Mouse (Mus musculus) kidney, embryonic 14.5 days (tissue): ENCODE measurements around the gene Osbp2. TPM values are rescaled to one million over a fixed set of nuclear protein-coding genes. Genes with fewer than 3 reads are reported as not detected.

Experiments used
- ATAC-seq: fragments of 200-750 bp; cut with Nextera tagmentation; 2 replicates; pipeline ENCODE4 v1.8.0; 2017; ENCODE audit warnings: moderate number of reproducible peaks, mild to moderate bottlenecking, moderate TSS enrichment, moderate library complexity; ENCODE audit not compliant: low FRiP score, low TSS enrichment
- H3K27ac ChIP-seq: fragments of 300-500 bp; sonication (generic); 2 replicates; pipeline ENCODE4 v1.5.1; 2014; ENCODE audit warnings: low read depth, mild to moderate bottlenecking, low read length, moderate library complexity, mixed read lengths
- H3K27me3 ChIP-seq: fragments of 300-500 bp; sonication (generic); 2 replicates; pipeline ENCODE4 v1.6.1; 2014; ENCODE audit warnings: mild to moderate bottlenecking, low read length; ENCODE audit not compliant: control insufficient read depth, insufficient read depth
- H3K36me3 ChIP-seq: fragments of 300-500 bp; sonication (generic); 2 replicates; pipeline ENCODE4 v1.6.1; 2014; ENCODE audit warnings: low read length, mixed read lengths; ENCODE audit not compliant: control insufficient read depth, insufficient read depth
- H3K4me1 ChIP-seq: fragments of 300-500 bp; sonication (generic); 2 replicates; pipeline ENCODE4 v1.6.1; 2014; ENCODE audit warnings: low read length, mixed read lengths; ENCODE audit not compliant: control insufficient read depth, insufficient read depth
- H3K4me2 ChIP-seq: fragments of 300-500 bp; sonication (generic); replicated peaks from 2 replicates; pipeline ENCODE4 v1.6.1; 2014; ENCODE audit warnings: low read depth, mild to moderate bottlenecking, low read length
- H3K4me3 ChIP-seq: fragments of 300-500 bp; sonication (generic); 2 replicates; pipeline ENCODE4 v1.5.1; 2014; ENCODE audit warnings: mild to moderate bottlenecking, low read length
- H3K9ac ChIP-seq: fragments of 300-500 bp; sonication (generic); 2 replicates; pipeline ENCODE4 v1.6.1; 2014; ENCODE audit warnings: low read depth, mild to moderate bottlenecking, low read length, moderate library complexity
- H3K9me3 ChIP-seq: fragments of 300-500 bp; sonication (generic); 2 replicates; pipeline ENCODE4 v1.6.1; 2016; ENCODE audit warnings: low read length; ENCODE audit not compliant: control insufficient read depth
- WGBS: fragments of 180-500 bp; shearing (Covaris S2); extraction: QIAGEN DNeasy Blood & Tissue Kit; methylation state at CpG from one replicate; pipeline ENCODE4 v1.1.7; 2014; 5-methylcytosine and 5-hydroxymethylcytosine counted together
- polyA plus RNA-seq: library from polyadenylated mRNA; unstranded; fragments of >200 nt; fragmentation: Nextera tagmentation; extraction: Ambion mirVana; gene quantifications from 2 replicates; pipeline ENCODE4 v1.2.1, GENCODE M21; 2014

Osbp2 gene
- polyA plus RNA-seq, 1 experiment from 2014 or later: 0.81 TPM

- 81% methylated on average over 3 of the region's 3 CpGs for WGBS
- Histone ChIP-seq H3K4me1 (no peaks in the 10 kb centered on the region), H3K4me2 (no peak overlapping the region), H3K9me3 (no peaks in the 10 kb centered on the region), H3K27ac (no peak overlapping the region), H3K9ac (no peak overlapping the region), H3K36me3 (no peaks in the 10 kb centered on the region), H3K27me3 (no peaks in the 10 kb centered on the region), H3K4me3 (no peak overlapping the region)
- no peak for ATAC-seq
Observed at GRCm38 (mm10) chr11:3789919-3790318, 73.8 kb downstream of the Osbp2 start.

DNA sequence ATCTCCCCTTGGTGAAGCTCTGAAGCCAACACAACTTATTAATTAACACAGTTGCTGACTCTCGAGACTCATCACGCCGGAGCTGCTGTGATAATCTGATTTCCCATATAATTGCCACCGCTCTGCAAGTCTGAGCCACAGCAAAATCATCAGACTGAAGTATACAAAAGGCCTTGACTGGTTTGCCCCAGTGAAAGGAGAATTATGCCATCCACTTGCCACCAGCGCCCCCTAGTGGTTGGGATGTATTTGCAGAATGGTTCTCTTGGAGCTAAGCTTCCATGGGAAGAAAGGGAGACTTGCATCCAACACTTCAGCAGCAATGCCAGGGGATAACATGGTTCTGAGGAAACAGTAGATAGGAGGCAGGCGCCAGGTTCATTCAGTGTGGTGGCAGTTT, 77.1 kb downstream of the Osbp2 start:
- no peaks in the 10 kb centered on the region for H3K27me3 ChIP-seq
- 36% methylated on average over 6 of the region's 6 CpGs for WGBS

GRCm38 (mm10) chr11:3775263-3775644, 88.4 kb downstream of the Osbp2 start:
- no peak overlapping the region for H3K4me3 ChIP-seq
- H3K4me1 ChIP-seq: no peaks in the 10 kb centered on the region
- no peak overlapping the region for H3K9ac ChIP-seq
- no peak for ATAC-seq
- no peaks in the 10 kb centered on the region for H3K36me3 ChIP-seq
- H3K9me3 ChIP-seq: no peaks in the 10 kb centered on the region
- H3K27me3 ChIP-seq: peaks cover 31% of the 10 kb centered on the region
- no peak overlapping the region for H3K27ac ChIP-seq
- WGBS: 31% methylated on average over 4 of the region's 4 CpGs
- H3K4me2 ChIP-seq: no peak overlapping the region

More for the DNA sequence above, 77.1 kb downstream of the Osbp2 start:
- ATAC-seq: 0 out of 2 replicates have a peak, but pooled peaks have one; percentile 16
- no peaks in the 10 kb centered on the region for H3K36me3 ChIP-seq
- H3K27ac ChIP-seq: no peak overlapping the region
- no peaks in the 10 kb centered on the region for H3K9me3 ChIP-seq
- H3K4me2 ChIP-seq: no peak overlapping the region
- no peaks in the 10 kb centered on the region for H3K4me1 ChIP-seq
- no peak overlapping the region for H3K9ac ChIP-seq
- H3K4me3 ChIP-seq: no peak overlapping the region

GRCm38 (mm10) chr11:3774463-3775262, 89.0 kb downstream of the Osbp2 start:
- no peaks in the 10 kb centered on the region for H3K36me3 ChIP-seq
- H3K4me3 ChIP-seq: peak overlapping the region; percentile 23
- H3K4me1 ChIP-seq: no peaks in the 10 kb centered on the region
- 2% methylated on average over 43 of the region's 56 CpGs for WGBS
- peak overlapping the region; percentile 51 for H3K4me2 ChIP-seq
- H3K27ac ChIP-seq: no peak overlapping the region
- peaks cover 31% of the 10 kb centered on the region for H3K27me3 ChIP-seq
- peak overlapping the region; percentile 19; the same call in 1 of the 2 replicates for H3K9ac ChIP-seq
- ATAC-seq: peak; percentile 76
- H3K9me3 ChIP-seq: no peaks in the 10 kb centered on the region

- H3K9ac ChIP-seq: peak overlapping the region; percentile 19; the same call in 1 of the 2 replicates
- H3K27ac ChIP-seq: no peak overlapping the region
- H3K4me2 ChIP-seq: peak overlapping the region; percentile 51
- no peaks in the 10 kb centered on the region for H3K4me1 ChIP-seq
- H3K27me3 ChIP-seq: peaks cover 31% of the 10 kb centered on the region
- 49% methylated on average over 6 of the region's 6 CpGs for WGBS
- peak overlapping the region; percentile 23 for H3K4me3 ChIP-seq
- H3K9me3 ChIP-seq: no peaks in the 10 kb centered on the region
- no peaks in the 10 kb centered on the region for H3K36me3 ChIP-seq
- no peak for ATAC-seq
Observed at GRCm38 (mm10) chr11:3773782-3774462, 89.8 kb downstream of the Osbp2 start.

- 83% methylated on average over 8 of the region's 8 CpGs for WGBS
- Histone ChIP-seq H3K4me3 (no peak overlapping the region), H3K4me1 (no peaks in the 10 kb centered on the region), H3K9me3 (no peaks in the 10 kb centered on the region), H3K27me3 (peaks cover 31% of the 10 kb centered on the region), H3K36me3 (no peaks in the 10 kb centered on the region), H3K27ac (no peak overlapping the region), H3K9ac (no peak overlapping the region), H3K4me2 (no peak overlapping the region)
- ATAC-seq: no peak
Observed at GRCm38 (mm10) chr11:3773136-3773535, 90.6 kb downstream of the Osbp2 start.

GRCm38 (mm10) chr11:3771348-3771747, 92.4 kb downstream of the Osbp2 start:
- Histone ChIP-seq H3K4me1 (no peaks in the 10 kb centered on the region), H3K9ac (no peak overlapping the region), H3K4me2 (no peak overlapping the region), H3K4me3 (no peak overlapping the region), H3K27me3 (peaks cover 28% of the 10 kb centered on the region), H3K27ac (no peak overlapping the region), H3K9me3 (no peaks in the 10 kb centered on the region), H3K36me3 (no peaks in the 10 kb centered on the region)
- no peak for ATAC-seq
- WGBS: 53% methylated on average over 6 of the region's 6 CpGs

DNA sequence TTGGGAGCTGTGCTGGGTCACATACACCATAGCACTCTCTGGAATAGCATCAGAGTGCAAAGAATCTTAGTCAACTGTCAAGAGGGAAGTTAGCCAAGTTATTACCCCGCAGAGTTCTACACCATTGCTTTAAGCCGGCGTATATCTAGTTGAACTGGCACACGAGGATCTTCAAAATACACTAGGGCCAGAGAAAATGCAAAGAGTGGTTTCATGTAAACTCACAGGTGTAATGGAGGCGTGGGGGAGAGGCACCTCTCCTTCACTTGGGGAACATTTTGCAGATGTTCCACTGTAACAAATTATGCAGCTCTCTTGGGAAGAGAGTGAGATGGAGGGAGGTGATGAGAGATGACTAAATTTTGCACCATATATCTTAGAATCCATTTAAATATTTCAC, 95.9 kb downstream of the Osbp2 start:
- H3K4me3 ChIP-seq: no peak overlapping the region
- WGBS: 81% methylated on average over 5 of the region's 5 CpGs

GRCm38 (mm10) chr11:3766964-3767363, 96.7 kb downstream of the Osbp2 start:
- no peak for ATAC-seq
- 81% methylated on average over 8 of the region's 8 CpGs for WGBS
- Histone ChIP-seq H3K27ac (no peak overlapping the region), H3K9ac (no peak overlapping the region), H3K4me2 (no peak overlapping the region), H3K4me3 (no peak overlapping the region), H3K27me3 (peaks cover 16% of the 10 kb centered on the region), H3K9me3 (no peaks in the 10 kb centered on the region), H3K36me3 (no peaks in the 10 kb centered on the region), H3K4me1 (no peaks in the 10 kb centered on the region)

More for the DNA sequence above, 95.9 kb downstream of the Osbp2 start:
- Histone ChIP-seq H3K4me2 (no peak overlapping the region), H3K9ac (no peak overlapping the region), H3K9me3 (no peaks in the 10 kb centered on the region), H3K27ac (no peak overlapping the region), H3K27me3 (peaks cover 9% of the 10 kb centered on the region), H3K4me1 (no peaks in the 10 kb centered on the region), H3K36me3 (no peaks in the 10 kb centered on the region)
- ATAC-seq: no peak
